Mouse (Mus musculus): ENCODE measurements around the gene Gm32742. TPM values are rescaled to one million over a fixed set of nuclear protein-coding genes. Genes with fewer than 3 reads are reported as not detected.
A peak's percentile ranks its signal among the peaks of the same experiment; 100 is the strongest.
"Not testable (repeated sequence)": the region's sequence is repeated elsewhere in the genome, so short reads cannot be mapped to it uniquely, and the experiment has no call there.

Gm32742 gene
- polyA plus RNA-seq, 1 experiment from 2014 or later: 0.11 TPM

DNA sequence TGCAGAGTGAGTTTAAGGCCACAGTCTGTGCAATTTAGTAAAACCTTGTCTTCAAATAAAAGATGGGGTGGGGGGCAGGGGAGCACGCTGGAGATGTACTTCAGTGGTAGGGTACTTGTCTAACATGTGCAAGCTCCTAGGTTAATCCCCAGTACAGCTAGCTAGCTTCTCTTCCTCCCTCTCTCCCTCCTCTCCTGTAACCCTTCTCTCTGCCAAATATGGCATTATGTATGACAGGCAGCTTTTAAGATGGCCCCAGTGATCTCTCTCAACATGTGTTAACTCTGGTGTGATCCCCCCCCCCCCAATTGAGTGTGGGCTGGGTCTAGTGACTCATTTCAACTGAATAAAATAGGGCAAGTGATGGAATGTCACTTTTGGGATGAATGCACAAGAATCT is 21.9 kb downstream of the Gm32742 start:
- Histone ChIP-seq H3K27ac (ENCODE audit: low read length) (no peak overlapping the region), H3K9ac (replicated peaks; ENCODE audit: low read depth) (no peak overlapping the region), H3K27me3 (replicated peaks; ENCODE audit: insufficient read depth, low read length) (no peaks in the 10 kb centered on the region), H3K4me1 (ENCODE audit: insufficient read depth, low read depth, low read length) (no peaks in the 10 kb centered on the region), H3K9me3 (ENCODE audit: low read length) (no peaks in the 10 kb centered on the region), H3K4me3 (ENCODE audit: low read depth, low read length) (no peak overlapping the region), H3K4me2 (replicated peaks; ENCODE audit: low read depth, low read length) (no peak overlapping the region), H3K36me3 (ENCODE audit: insufficient read depth, low read length) (no peaks in the 10 kb centered on the region)
- TF ChIP-seq CTCF (IDR thresholded peaks at IDR 0.05): no peak
- no peak for TF ChIP-seq EP300 (IDR thresholded peaks at IDR 0.05)
- ATAC-seq (no peak), DNase-seq (ENCODE audit: low spot score) (no peak)
- 60% methylated on average over 1 of the region's 1 CpGs for WGBS

DNA sequence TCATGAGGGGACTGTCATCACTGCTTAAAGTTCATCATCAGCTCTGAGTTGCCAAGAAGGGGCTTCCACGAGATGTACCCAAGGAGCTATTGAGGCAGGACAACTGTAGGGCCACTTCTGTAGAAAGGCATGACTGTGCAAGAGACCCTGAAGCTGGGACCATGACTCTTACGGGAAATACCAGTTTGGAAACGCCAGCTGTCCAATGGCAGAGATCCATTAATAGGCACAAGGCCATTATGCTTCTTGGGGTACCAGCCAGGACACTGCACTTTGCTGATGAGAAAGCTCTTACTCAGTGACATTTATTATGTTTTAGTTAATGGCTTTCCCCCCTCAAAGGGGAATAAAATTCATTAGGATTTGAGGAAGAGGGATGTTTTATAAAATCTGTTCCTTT is 24.6 kb downstream of the Gm32742 start:
- DNase-seq (ENCODE audit: low spot score) (no peak), ATAC-seq (no peak)
- no peak overlapping the region for H3K4me3 ChIP-seq (ENCODE audit: low read depth, low read length)
- no peaks in the 10 kb centered on the region for H3K36me3 ChIP-seq (ENCODE audit: insufficient read depth, low read length)
- no peaks in the 10 kb centered on the region for H3K27me3 ChIP-seq (replicated peaks; ENCODE audit: insufficient read depth, low read length)
- no peak overlapping the region for H3K4me2 ChIP-seq (replicated peaks; ENCODE audit: low read depth, low read length)
- H3K27ac ChIP-seq (ENCODE audit: low read length): no peak overlapping the region
- TF ChIP-seq EP300 (IDR thresholded peaks at IDR 0.05) (no peak), CTCF (IDR thresholded peaks at IDR 0.05) (no peak)
- WGBS: 75% methylated on average over 3 of the region's 3 CpGs
- no peaks in the 10 kb centered on the region for H3K4me1 ChIP-seq (ENCODE audit: insufficient read depth, low read depth, low read length)
- H3K9ac ChIP-seq (replicated peaks; ENCODE audit: low read depth): no peak overlapping the region
- H3K9me3 ChIP-seq (ENCODE audit: low read length): no peaks in the 10 kb centered on the region

DNA sequence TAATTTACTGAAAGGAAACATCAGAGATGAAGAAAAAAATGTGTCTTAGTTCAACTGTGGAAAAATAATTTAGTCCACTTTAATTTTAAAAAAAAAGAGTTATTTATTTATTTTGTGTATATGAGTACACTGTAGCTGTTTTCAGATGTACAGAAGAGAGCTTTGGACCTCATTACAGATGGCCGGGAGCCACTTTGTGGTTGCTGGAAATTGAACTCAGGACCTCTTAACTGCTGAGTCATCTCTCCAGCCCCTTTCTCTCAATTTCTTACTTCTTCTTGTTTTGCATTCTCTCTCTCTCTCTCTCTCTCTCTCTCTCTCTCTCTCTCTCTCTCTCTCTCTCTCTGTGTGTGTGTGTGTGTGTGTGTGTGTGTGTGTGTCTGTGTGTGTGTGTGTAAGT is 25.9 kb downstream of the Gm32742 start:
- not testable (repeated sequence) for H3K4me2 ChIP-seq (replicated peaks; ENCODE audit: low read depth, low read length); ATAC-seq; H3K4me1 ChIP-seq (ENCODE audit: insufficient read depth, low read depth, low read length); DNase-seq (ENCODE audit: low spot score); H3K36me3 ChIP-seq (ENCODE audit: insufficient read depth, low read length); H3K9me3 ChIP-seq (ENCODE audit: low read length); H3K9ac ChIP-seq (replicated peaks; ENCODE audit: low read depth); H3K27me3 ChIP-seq (replicated peaks; ENCODE audit: insufficient read depth, low read length); H3K27ac ChIP-seq (ENCODE audit: low read length); H3K4me3 ChIP-seq (ENCODE audit: low read depth, low read length)
- 60% methylated on average over 1 of the region's 1 CpGs for WGBS

GRCm38 (mm10) chr9:51138301-51138700 is 27.0 kb downstream of the Gm32742 start:
- no peak for TF ChIP-seq CTCF (IDR thresholded peaks at IDR 0.05)
- Histone ChIP-seq H3K36me3 (ENCODE audit: insufficient read depth, low read length) (no peaks in the 10 kb centered on the region), H3K4me3 (ENCODE audit: low read depth, low read length) (no peak overlapping the region)

DNA sequence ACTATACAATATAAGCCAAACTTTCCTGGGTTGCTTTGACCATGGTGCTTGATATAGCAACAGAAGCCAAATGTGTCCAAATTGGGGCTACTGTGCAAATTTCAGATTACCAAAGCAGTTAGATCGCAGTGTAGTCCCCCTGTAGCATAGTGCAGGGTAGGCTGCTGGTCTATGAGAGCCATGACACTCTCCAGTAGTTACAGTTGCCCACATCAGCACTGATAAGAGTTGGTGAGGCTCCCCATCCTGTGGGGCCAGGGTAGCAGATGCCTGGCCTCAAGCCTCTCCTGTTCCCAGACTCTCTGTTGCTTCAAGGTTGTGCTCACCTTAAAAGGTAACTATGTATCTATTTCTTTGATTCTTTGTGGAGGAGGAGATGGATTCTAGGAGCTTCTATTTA is 27.5 kb downstream of the Gm32742 start:
- Histone ChIP-seq H3K27ac (ENCODE audit: low read length) (no peak overlapping the region), H3K9me3 (ENCODE audit: low read length) (no peaks in the 10 kb centered on the region), H3K4me2 (replicated peaks; ENCODE audit: low read depth, low read length) (no peak overlapping the region), H3K4me3 (ENCODE audit: low read depth, low read length) (no peak overlapping the region), H3K27me3 (replicated peaks; ENCODE audit: insufficient read depth, low read length) (no peaks in the 10 kb centered on the region), H3K4me1 (ENCODE audit: insufficient read depth, low read depth, low read length) (no peaks in the 10 kb centered on the region), H3K36me3 (ENCODE audit: insufficient read depth, low read length) (no peaks in the 10 kb centered on the region), H3K9ac (replicated peaks; ENCODE audit: low read depth) (no peak overlapping the region)
- DNase-seq (ENCODE audit: low spot score) (no peak), ATAC-seq (no peak)
- no peak for TF ChIP-seq CTCF (IDR thresholded peaks at IDR 0.05)
- TF ChIP-seq EP300 (IDR thresholded peaks at IDR 0.05): no peak
- 71% methylated on average over 1 of the region's 1 CpGs for WGBS

More at GRCm38 (mm10) chr9:51138301-51138700, 27.0 kb downstream of the Gm32742 start:
- ATAC-seq (no peak), DNase-seq (ENCODE audit: low spot score) (no peak)
- 88% methylated on average over 1 of the region's 1 CpGs for WGBS
- Histone ChIP-seq H3K9ac (replicated peaks; ENCODE audit: low read depth) (no peak overlapping the region), H3K27ac (ENCODE audit: low read length) (no peak overlapping the region), H3K4me1 (ENCODE audit: insufficient read depth, low read depth, low read length) (no peaks in the 10 kb centered on the region), H3K4me2 (replicated peaks; ENCODE audit: low read depth, low read length) (no peak overlapping the region), H3K9me3 (ENCODE audit: low read length) (no peaks in the 10 kb centered on the region), H3K27me3 (replicated peaks; ENCODE audit: insufficient read depth, low read length) (no peaks in the 10 kb centered on the region)

DNA sequence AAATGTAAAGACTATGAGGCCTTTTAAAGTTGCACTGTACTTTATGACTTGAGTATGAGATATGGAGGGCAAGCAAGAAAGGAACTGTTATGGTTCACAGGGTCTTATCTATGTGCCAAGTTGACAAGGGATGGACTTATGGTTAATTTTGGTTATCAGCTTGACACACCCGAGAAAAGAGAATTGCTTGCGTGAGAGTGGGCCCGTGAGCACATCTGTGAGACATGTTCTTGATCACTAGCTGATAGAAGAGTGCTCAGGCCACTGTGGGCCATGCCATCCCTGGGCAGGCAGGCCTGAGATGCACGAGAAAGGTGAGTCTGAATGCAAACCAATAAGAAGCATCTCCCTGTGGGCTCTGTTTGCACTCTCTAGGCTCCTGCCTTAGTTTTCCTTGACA is 27.9 kb downstream of the Gm32742 start:
- Histone ChIP-seq H3K27ac (ENCODE audit: low read length) (no peak overlapping the region), H3K4me2 (replicated peaks; ENCODE audit: low read depth, low read length) (no peak overlapping the region), H3K36me3 (ENCODE audit: insufficient read depth, low read length) (no peaks in the 10 kb centered on the region), H3K9ac (replicated peaks; ENCODE audit: low read depth) (no peak overlapping the region), H3K9me3 (ENCODE audit: low read length) (no peaks in the 10 kb centered on the region), H3K27me3 (replicated peaks; ENCODE audit: insufficient read depth, low read length) (no peaks in the 10 kb centered on the region), H3K4me3 (ENCODE audit: low read depth, low read length) (no peak overlapping the region), H3K4me1 (ENCODE audit: insufficient read depth, low read depth, low read length) (no peaks in the 10 kb centered on the region)
- WGBS: 75% methylated on average over 4 of the region's 4 CpGs
- no peak for TF ChIP-seq EP300 (IDR thresholded peaks at IDR 0.05)
- no peak for TF ChIP-seq CTCF (IDR thresholded peaks at IDR 0.05)
- DNase-seq (ENCODE audit: low spot score): no peak
- no peak for ATAC-seq

GRCm38 (mm10) chr9:51136985-51137384 is 28.3 kb downstream of the Gm32742 start:
- Histone ChIP-seq H3K4me2 (replicated peaks; ENCODE audit: low read depth, low read length) (no peak overlapping the region), H3K36me3 (ENCODE audit: insufficient read depth, low read length) (no peaks in the 10 kb centered on the region), H3K9ac (replicated peaks; ENCODE audit: low read depth) (no peak overlapping the region), H3K9me3 (ENCODE audit: low read length) (no peaks in the 10 kb centered on the region), H3K27ac (ENCODE audit: low read length) (no peak overlapping the region), H3K27me3 (replicated peaks; ENCODE audit: insufficient read depth, low read length) (no peaks in the 10 kb centered on the region), H3K4me3 (ENCODE audit: low read depth, low read length) (no peak overlapping the region), H3K4me1 (ENCODE audit: insufficient read depth, low read depth, low read length) (no peaks in the 10 kb centered on the region)
- WGBS: 49% methylated on average over 3 of the region's 3 CpGs
- ATAC-seq (peak; percentile 37; the same call in 1 of the 2 replicates), DNase-seq (ENCODE audit: low spot score) (peak; percentile 18)
- TF ChIP-seq CTCF (IDR thresholded peaks at IDR 0.05) (peak; percentile 76), EP300 (IDR thresholded peaks at IDR 0.05) (no peak)
